Mouse (Mus musculus) thymus, postnatal 4 days (tissue): ENCODE data around the gene Pnmt.
"Not testable (repeated sequence)": the region's sequence is repeated elsewhere in the genome, so short reads cannot be mapped to it uniquely, and the experiment has no call there.

Experiments used
- DNase-seq: peaks from one replicate; pipeline ENCODE4 v3.0.0; 2021

Gene Pnmt

DNA sequence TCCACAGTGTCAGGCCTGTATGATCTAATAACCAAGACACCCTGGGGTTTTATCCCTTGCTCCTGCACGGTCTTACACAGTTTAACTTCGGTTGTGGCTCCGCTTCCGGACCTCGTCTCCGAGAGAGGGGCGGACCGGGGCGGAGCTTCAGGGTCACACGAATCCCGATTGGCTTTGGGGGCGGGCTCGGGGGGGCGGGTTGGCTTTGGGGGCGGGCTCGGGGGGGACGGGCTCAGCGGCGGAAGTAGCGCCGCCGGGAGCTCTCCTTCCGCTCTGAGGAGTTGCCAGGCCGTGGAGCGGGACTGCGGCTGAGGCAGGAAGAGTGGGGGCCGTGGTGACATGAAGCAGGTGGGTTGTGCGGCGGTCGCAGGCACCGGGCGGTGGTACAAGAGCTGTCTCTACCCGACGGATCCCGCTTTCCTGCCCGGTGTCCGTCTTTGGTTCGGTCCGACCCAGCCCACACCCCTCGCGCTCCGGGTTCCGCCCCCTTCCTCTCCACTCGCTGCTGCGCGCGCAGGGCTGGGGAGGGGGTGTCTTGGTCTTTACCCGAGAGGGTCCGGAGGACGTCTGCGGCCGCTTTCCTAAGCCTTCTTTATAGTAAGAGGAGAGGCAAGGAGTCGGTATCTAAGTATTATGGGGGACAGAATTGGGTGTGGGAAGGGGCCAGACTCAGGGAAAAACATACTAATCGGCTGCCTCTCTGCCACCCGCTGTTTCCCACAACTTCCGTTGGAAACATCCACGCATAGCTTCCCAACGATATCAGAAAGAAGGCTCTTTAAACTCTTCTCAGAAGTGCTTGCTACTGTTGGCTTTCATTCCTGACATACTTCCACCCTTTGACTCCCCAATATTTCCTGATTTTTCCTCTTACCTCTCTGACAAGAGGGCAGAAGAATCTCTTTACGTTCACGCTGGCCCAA, 27.8 kb upstream of the Pnmt start, which contains the start of gene Stard3:
TSS of gene Stard3 (plus strand) at position 208 of the 923 bp plus-strand sequence.
- DNase-seq, result peak; percentile 97

- no peak for DNase-seq
These were observed 25.3 kb upstream of the Pnmt start for GRCm38 (mm10) chr11:98360866-98361521.

DNA sequence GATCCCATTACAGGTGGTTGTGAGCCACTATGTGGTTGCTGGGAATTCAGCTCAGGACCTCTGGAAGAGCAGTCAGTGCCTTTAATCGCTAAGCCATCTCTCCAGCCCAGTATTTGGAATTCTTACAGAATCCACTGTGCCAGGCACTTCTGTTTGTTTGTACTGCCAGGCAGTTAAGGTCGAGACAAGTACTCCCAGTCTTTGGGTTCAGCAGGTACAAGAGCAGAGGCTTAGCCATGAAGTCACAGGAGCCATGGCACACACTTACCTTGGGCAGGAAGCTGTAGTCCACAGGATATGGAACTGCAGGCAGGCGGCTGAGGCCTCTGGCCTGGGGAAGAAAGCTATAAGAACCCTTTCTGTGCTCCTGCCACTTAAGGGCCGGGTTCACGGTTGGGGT, 22.4 kb upstream of the Pnmt start:
- DNase-seq, result no peak

DNA sequence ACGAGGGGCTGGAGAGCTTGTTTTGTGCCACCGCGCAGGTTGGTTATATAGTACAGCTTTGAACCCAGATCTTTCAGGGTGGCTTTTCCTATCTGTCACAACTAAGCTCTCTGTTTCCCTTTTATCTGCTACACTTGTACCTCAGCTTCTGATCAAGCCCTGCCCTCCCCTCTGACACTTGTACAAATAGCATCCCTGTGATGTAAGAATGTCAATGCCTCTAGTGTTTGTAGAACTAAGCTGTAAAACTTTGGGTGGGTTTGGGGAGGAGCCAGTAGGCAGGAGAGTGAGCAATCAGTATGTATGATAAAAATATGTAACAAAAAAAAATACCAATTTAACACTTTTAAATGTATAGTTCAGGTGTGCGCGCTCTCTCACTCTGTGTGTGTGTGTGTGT, 21.8 kb upstream of the Pnmt start:
- no peak for DNase-seq

GRCm38 (mm10) chr11:98366290-98366689, 20.0 kb upstream of the Pnmt start:
- DNase-seq, result peak; percentile 38

DNA sequence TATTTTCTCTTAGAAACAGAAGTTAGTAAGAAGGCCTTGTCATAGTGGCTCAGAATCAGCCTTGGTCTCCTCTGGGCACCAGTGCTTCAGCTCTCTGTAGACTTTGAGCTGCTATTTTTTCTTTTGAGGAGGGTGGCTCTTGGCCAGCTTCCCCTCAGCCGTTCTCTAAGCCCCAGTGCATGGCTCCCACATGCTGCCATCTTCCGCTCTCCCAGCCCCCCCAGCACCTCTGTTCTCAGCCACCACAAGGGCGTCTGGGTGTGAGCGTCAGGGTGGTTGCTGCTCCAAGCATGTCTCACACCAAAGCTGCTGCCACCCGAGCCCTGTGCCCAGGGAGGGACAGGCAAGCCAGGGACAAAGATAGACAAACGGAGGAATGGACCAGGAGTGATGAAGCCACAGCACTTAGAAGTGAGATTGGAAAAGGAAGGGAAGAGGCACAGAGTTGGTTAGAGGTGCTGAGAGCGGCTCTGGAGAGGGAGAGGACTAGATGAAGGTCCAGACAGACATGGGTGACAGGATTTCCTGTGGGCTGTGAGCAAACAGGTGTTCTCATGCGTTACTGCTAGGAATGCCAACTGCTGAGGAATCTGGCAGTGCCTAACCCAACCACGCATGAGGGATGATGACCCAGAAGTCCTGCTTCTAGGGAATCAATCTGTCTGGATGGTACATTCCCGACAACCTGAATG, 18.9 kb upstream of the Pnmt start:
- peak; percentile 71 for DNase-seq

DNA sequence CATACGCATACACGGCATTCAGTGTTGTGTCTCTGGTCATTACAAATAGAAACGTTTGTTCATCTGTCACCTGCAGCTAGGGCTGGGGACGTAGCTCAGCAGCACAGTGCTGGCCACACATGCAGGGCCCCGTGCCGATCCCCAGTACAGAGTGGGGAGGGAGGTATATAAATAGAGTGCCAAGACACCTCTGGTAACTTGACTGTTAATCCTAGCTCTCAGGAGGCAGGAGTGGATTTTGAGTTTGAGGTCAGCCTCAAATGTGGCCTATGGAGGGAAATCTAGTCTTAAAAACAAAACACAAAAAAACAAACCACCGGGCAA, 18.4 kb upstream of the Pnmt start:
- no peak for DNase-seq

- no peak for DNase-seq
These were observed 16.9 kb upstream of the Pnmt start for GRCm38 (mm10) chr11:98369337-98369736.

- no peak for DNase-seq
These were observed 15.7 kb upstream of the Pnmt start for GRCm38 (mm10) chr11:98370588-98370987.

DNA sequence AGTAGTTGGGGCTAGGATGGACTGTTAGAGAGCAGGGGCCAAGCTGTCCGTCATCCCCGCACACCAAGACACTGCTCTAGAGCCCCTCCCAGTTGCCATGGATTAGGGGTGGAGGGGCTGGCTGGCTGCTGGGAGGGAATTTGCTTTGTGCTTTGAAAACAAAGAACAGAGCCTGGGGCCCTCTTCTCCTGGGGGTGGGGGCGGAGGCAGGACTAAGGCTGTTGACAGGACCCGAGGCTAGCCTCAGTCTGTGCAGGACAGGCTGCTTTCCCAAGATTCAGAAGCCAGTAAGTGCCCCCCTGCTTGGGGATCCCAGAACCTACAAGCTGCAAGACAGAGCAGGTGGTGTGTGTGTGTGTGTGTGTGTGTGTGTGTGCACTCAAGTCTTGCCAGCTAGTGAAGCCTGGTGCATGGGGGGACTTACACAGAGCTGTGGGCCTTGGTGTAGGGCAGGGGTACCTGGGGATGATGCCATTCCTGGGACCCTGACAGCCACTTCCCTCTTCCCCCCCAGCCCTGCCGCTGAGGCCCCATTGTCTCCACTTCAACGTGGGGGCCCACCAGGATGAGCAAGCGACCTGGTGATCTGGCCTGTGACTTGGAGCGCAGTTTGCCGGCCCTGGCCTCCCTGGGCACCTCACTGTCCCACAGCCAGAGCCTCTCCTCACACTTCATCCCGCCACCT, 14.6 kb upstream of the Pnmt start:
- no peak for DNase-seq

DNA sequence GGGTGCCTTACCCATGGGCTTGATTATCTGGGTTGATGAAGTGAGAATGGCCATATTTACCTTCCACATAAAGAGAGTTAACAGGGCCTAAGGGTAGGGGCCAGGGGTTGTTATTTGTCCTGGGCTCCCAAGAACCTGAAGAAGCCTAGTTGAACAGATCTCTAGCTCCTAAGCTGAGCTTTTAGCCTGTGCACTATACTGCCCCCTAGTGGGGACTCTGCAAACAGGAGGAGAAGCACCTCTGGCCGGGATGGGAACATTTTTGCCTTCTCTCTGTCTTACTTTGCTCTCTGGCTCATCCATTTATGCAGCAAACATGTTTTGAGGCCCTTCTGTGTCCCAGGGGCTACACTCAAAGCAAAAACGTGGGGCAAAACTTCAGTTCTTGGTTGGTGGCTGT, 13.8 kb upstream of the Pnmt start:
- DNase-seq, result peak; percentile 83

- DNase-seq, result no peak
These were observed 13.0 kb upstream of the Pnmt start for GRCm38 (mm10) chr11:98373244-98373643.

DNA sequence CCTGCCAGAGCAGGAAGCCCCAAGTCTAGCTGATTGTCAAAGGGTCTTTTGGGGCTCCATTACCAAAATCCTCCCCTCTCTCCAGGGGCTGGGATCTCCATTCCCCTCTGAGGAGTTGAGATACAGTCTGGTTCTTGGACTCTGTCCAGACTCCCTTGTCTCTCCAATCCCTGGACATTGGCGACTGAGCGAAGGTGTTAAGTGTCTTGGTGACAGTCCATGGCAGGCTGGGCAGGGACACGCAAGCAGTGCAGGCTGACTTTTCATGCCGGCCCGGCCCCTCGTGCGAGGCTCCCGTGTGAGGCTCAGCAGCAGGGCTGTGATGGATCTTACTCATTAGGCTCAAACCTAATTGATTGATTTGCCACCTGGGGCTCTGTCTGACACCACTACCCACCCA, 12.0 kb upstream of the Pnmt start:
- DNase-seq, result no peak

GRCm38 (mm10) chr11:98376756-98377155, 9.5 kb upstream of the Pnmt start:
- no peak for DNase-seq

GRCm38 (mm10) chr11:98377787-98378186, 8.5 kb upstream of the Pnmt start:
- DNase-seq, result no peak

DNA sequence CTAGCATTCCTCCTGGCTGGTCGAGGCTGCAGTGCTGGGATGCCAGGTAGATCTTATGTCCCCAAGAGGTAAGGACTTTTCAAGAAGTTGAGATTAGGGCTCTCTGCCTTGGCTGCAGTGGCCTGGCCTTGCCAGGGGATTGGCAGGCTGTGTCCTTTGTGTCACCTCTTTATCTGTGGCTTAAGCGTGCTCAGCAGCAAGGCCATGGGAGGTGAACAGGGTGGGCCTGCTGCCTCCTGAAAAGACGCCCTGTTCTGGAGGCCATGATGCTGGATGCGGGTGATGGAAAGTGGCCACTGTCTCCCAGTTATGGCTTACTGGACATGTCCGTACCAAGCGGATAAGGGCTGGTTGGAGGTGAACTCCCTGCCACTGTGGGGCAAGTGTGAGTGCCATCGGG, 6.9 kb upstream of the Pnmt start:
- no peak for DNase-seq

GRCm38 (mm10) chr11:98380106-98380505, 6.1 kb upstream of the Pnmt start:
- DNase-seq, result no peak

DNA sequence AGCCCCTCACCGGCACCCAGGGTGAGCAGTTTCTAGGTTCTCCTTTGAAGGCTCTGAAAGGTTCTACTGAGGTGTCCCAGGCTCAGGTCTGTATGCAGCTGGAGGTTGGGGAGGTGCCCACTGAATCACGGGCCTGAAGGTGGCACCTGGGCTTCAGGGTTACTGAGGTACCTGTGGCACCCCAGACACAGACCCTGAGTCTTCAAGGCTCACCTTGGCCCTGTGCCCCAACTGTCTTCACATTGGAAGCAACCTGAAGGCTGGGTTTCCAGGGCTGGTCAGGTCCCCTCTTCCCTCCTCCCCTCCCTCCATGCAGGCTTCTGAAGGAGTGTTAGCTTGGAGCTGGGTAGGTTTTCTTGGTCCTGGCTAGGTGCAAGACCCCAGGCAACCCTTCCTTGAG, 4.6 kb upstream of the Pnmt start:
- DNase-seq, result no peak

DNA sequence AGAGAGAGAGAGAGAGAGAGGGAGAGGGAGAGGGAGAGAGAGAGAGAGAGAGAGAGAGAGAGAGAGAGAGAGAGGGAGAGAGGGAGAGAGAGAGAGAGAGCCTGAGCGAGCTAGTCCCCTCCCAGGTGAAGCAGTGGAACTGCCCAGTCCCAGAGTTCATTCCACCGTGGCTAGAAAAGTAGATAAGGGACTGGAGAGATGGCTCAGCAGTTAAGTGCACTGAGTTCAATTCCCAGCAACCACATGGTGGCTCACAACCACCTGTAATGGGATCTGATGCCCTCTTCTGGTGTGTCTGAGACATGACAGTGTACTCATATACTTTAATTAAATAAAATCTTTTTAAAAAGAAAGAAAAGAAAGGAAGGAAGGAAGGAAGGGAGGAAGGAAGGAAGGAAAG, 3.8 kb upstream of the Pnmt start:
- DNase-seq, result not testable (repeated sequence)

GRCm38 (mm10) chr11:98383261-98384030, 2.8 kb upstream of the Pnmt start, which contains the start of gene Tcap:
Gene Tcap, plus strand, starts transcription at chr11:98383811.
- DNase-seq, result no peak

DNA sequence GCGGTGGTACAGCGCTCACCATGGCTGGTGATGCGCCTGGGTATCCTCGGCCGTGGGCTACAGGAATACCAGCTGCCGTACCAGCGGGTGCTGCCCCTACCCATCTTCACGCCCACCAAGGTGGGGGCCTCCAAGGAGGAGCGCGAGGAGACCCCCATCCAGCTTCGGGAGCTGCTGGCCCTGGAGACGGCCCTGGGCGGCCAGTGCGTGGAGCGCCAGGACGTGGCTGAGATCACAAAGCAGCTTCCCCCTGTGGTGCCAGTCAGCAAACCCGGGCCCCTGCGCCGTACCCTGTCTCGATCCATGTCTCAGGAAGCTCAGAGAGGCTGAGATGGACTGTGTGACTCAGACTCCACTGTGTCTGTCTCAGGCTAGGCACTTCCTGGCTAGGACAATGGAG, 2.0 kb upstream of the Pnmt start:
- DNase-seq, result no peak
